Mouse (Mus musculus) testis, adult 2 months (tissue): Measurements from ENCODE around the gene Fam205c.

Source experiments
- CTCF ChIP-seq: fragments of 200-500 bp; IDR thresholded peaks from 2 replicates; pipeline ENCODE4 v1.5.1; 2012; ENCODE audit warnings: low read depth, mild to moderate bottlenecking, inconsistent platforms, low read length, moderate library complexity; ENCODE audit not compliant: control insufficient read depth, insufficient read depth, insufficient replicate concordance
- POLR2A ChIP-seq: fragments of 200-500 bp; IDR thresholded peaks from 2 replicates; pipeline ENCODE4 v1.6.1; 2012; ENCODE audit warnings: low read depth, mild to moderate bottlenecking, inconsistent platforms, low read length, moderate library complexity; ENCODE audit not compliant: control insufficient read depth

DNA sequence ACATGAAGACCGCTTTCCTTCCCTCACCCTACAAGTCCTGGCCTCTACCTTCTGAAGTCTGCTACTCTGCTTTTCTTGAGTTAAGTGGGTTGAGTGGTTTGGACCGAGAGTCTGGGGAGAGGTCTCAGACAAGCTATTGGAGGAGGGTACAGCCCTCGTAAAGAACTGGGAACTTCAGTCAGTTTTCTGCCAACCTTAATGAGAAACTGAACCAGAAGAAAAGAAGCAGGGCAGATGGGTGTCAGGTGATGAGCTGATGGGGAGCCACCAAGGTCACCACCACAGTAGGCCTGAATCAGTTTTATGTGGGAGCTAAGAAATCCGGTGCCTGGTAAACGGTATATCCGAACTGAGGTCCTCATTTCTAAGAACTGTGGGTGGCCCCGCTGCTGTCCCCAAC is 1.9 kb downstream of the Fam205c start:
- no peak for TF ChIP-seq POLR2A
- no peak for TF ChIP-seq CTCF
